Mouse (Mus musculus): ENCODE data around the gene Acer3.
"Not testable (repeated sequence)": the region's sequence is repeated elsewhere in the genome, so short reads cannot be mapped to it uniquely, and the experiment has no call there.

The Acer3 gene

GRCm38 (mm10) chr7:98276263-98276662, 44.7 kb downstream of the Acer3 start:
- no peak for DNase-seq

- not testable (repeated sequence) for DNase-seq
Observed at GRCm38 (mm10) chr7:98268166-98268565, 52.8 kb downstream of the Acer3 start.

GRCm38 (mm10) chr7:98252520-98252919, 68.5 kb downstream of the Acer3 start:
- no peak for DNase-seq

- DNase-seq, result no peak
Observed at GRCm38 (mm10) chr7:98236686-98237359, 84.2 kb downstream of the Acer3 start.

GRCm38 (mm10) chr7:98223796-98224195, 97.2 kb downstream of the Acer3 start:
- DNase-seq, result no peak

- DNase-seq, result no peak
Observed at GRCm38 (mm10) chr7:98216713-98217112, 104.3 kb downstream of the Acer3 start.

- DNase-seq, result no peak
Observed at GRCm38 (mm10) chr7:98202946-98203345, 118.1 kb downstream of the Acer3 start.

- DNase-seq, result no peak
Observed at GRCm38 (mm10) chr7:98201493-98202028, 119.4 kb downstream of the Acer3 start.

GRCm38 (mm10) chr7:98200396-98200795, 120.6 kb downstream of the Acer3 start:
- no peak for DNase-seq

- no peak for DNase-seq
Observed at GRCm38 (mm10) chr7:98199381-98199780, 121.6 kb downstream of the Acer3 start, which contains the start of gene B3gnt6. Gene B3gnt6 (minus strand): TSS chr7:98199481.

GRCm38 (mm10) chr7:98195151-98195801, 125.7 kb downstream of the Acer3 start:
- DNase-seq, result no peak

GRCm38 (mm10) chr7:98194026-98194792, 126.8 kb downstream of the Acer3 start:
- DNase-seq, result peak; percentile 43 to 47

GRCm38 (mm10) chr7:98193515-98194025, 127.4 kb downstream of the Acer3 start:
- DNase-seq, result peak in 1 of 2 experiments; percentile 23

GRCm38 (mm10) chr7:98191571-98192250, 129.3 kb downstream of the Acer3 start:
- no peak for DNase-seq

GRCm38 (mm10) chr7:98190578-98190977, 130.4 kb downstream of the Acer3 start:
- DNase-seq, result no peak

GRCm38 (mm10) chr7:98189745-98190144, 131.3 kb downstream of the Acer3 start:
- no peak for DNase-seq

GRCm38 (mm10) chr7:98188680-98189079, 132.3 kb downstream of the Acer3 start:
- no peak for DNase-seq

- no peak for DNase-seq
Observed at GRCm38 (mm10) chr7:98188238-98188637, 132.8 kb downstream of the Acer3 start.

GRCm38 (mm10) chr7:98187332-98187731, 133.7 kb downstream of the Acer3 start:
- not testable (repeated sequence) for DNase-seq

- no peak for DNase-seq
Observed at GRCm38 (mm10) chr7:98186637-98187036, 134.4 kb downstream of the Acer3 start.

- DNase-seq, result no peak
Observed at GRCm38 (mm10) chr7:98185326-98185725, 135.7 kb downstream of the Acer3 start.

GRCm38 (mm10) chr7:98178560-98179231, 142.3 kb downstream of the Acer3 start:
- no peak for DNase-seq

Measured in thymus, adult 18-20 months (tissue).